Mouse (Mus musculus) heart, adult 18-20 months (tissue): ENCODE data around the gene Rapgef4. TPM values are rescaled to one million over a fixed set of nuclear protein-coding genes. Genes with fewer than 3 reads are reported as not detected.

Experiments used
- DNase-seq, 2 experiments: peaks; one replicate each; pipeline ENCODE4 v3.0.0; 2021 to 2022; ENCODE audit warnings: mixed read lengths in 1 of 2
- total RNA-seq, 2 experiments: library from RNA; stranded (reverse); gene quantifications; 2 replicates each; pipeline ENCODE4 v1.2.3; 2021

Gene Rapgef4
- total RNA-seq, 2 experiments from 2014 or later = 26.4 to 29.1 TPM

DNA sequence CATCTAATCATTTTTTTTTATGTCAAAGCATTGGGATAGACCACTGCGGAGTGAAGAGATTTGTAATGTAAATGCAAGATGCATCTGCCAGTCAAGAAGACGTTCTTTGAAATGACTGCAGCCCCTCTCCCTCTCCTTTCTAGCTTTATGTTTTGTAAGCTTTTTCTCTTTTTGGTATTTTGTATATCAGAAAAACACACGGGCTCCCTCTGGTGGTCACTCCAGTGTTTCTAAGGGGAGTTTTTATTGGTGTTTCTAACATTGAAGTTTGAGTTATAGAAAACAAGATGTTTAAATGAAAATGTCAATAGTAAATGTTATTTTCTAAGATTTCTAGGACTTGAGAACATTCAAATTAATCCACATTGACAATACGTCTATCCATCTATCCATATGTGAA, 168.0 kb downstream of the Rapgef4 start:
- DNase-seq = peak; percentile 53 to 88

DNA sequence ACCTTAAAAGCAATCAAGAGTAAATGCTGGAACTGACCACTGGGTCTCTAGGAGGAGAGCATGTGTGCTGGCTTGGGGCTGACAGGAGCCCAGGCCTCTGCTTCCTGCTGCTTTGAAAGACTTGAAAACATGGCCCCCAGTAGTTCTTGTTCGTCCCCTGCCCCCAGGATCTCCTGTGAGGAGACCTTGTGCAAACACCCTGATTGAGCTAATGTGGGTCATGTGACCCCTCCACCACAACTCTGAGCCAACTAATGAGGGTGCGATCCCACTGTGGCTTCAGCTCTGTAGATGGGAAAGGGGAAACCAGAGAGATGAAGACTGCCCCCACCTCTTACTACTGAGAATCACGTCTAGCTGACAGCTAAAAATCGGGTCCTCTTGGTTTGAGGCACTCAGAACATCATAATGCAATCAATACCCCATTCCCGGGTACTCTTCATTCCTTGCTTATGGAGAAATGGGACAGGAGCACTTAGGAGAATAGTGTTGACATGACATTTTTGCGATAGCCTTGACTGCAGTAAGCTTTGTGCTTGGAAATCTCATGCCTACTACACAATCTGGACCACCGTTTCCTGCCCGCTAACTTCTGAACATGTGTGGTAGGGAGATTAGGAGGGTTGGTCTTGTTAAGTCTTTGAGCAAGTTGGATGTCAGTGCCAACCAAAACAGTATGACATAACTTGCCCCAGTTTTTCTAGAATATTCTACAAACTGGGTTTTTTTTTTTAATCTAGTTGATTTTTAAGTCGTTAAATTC, 170.9 kb downstream of the Rapgef4 start:
- DNase-seq = no peak

DNA sequence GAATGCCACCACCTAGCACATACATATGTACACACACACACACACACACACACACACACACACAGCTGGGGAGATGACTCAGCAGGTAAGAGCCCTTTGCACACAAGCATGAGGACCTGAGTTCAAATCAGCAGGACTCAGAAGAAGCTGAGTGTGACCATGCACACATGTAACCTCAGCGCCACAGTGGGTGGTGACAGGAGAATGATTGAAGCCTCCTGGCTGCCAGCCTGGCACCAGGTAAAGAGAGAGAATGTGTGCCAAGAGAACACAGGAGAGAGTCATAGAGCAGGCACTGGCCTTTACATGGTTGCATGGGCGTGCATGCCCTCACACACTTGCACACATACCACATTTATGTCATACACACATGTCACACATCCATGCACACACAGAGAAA, 171.7 kb downstream of the Rapgef4 start:
- DNase-seq = no peak

DNA sequence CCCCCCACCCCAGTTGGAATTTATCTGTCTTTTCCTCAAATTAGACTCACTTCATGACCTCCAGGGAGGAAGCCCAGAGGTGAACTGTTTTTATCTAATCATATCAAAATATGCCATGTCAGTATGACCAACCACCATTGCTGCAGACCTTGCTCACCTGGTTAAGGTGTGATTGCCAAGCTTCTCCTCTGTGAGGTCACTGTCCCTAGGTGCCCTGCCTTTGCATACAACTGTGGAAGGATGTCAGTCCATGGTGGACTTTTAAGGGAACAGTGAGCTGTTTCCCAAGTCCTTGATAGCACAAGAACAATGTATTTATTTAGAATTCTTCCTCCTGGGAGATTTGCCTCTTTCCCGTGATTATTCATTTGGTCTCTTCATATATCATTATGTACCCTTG, 172.8 kb downstream of the Rapgef4 start:
- DNase-seq = no peak

DNA sequence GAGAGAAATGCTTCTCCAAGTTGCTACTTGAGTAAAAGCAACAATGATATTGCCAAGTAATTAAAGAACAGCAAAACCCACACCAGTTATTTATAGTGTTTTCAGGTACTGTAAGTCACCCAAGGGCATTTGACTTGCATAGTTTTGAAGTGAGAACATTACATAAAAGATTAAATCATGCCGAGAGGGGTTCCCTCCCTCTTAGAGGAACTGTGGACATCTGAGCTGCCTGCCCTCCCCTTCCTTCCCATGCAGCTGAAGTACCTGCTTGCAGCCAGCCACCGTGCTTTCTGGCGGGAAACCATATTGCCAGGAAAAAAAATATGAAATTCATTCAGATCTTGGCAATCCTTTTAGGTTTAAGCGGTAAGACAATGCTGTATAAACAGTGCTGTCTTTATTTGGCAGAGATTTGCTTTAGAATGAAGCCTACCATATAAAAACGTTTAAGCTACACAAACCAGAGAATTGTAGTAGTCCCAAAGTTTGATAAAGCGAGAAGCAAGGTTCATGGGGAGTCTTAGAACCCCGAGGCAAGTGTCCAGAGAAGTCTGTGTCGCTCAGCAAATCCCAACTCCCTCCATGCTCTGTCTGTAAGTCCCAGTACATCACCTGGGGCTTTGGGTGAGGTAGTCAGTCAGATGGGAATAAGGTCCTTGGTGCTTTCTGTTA, 174.2 kb downstream of the Rapgef4 start:
- DNase-seq = no peak

DNA sequence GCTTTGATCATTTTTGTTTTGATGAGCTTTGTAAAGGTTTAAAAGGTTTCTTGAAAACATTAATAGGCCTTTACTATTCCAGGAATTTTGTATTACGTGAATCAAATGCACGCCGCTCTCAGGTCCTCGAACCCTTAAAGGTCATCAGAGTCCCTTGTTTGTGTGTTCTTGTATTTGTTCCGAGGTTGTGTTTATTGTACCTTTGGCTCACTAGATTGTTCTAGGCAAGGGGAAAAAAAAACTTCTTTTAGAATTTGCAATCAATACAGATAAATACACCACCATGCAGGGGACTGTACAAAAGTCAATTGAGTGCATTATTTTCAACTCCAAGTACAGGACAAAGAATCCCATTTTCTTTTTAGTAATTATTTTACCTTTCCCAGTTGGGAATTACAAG, 175.4 kb downstream of the Rapgef4 start:
- DNase-seq = no peak

DNA sequence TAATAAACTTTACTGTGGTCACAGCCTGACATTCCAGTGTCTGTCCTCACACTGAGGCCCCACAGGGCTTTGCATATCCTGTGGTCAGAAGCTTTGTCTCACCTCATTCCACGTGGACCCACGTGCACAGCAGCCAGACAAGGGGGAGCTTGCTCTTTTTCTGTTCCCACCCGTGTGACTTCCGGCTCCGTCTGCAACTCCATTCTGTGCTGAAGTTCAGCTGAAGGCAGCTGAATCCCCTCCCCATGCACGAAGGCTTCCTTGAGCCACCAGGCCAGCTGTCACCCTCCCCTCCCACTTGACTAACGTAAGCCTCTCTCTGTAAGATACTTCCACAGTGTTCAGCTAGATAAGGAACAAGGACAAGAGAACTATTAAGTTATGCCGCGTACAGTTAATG, 176.5 kb downstream of the Rapgef4 start:
- no peak for DNase-seq

DNA sequence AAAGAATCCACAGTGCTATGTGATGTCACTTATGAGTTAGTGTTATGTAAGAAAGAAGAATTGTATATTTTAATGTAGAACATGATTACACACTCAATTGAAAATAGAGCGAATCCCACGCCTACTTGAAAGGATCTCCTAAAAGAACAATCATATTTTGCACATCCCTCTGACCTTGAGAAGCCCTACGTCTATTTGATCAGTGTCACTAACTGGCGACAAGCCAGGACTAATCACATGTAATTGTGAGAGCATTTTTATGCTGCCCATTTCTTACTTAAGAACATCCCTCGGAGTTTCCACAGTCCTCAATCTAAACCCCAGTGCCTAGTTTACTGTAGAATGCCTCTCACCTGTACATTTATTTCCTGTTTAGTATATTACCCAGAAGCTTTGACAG, 177.0 kb downstream of the Rapgef4 start:
- no peak for DNase-seq

DNA sequence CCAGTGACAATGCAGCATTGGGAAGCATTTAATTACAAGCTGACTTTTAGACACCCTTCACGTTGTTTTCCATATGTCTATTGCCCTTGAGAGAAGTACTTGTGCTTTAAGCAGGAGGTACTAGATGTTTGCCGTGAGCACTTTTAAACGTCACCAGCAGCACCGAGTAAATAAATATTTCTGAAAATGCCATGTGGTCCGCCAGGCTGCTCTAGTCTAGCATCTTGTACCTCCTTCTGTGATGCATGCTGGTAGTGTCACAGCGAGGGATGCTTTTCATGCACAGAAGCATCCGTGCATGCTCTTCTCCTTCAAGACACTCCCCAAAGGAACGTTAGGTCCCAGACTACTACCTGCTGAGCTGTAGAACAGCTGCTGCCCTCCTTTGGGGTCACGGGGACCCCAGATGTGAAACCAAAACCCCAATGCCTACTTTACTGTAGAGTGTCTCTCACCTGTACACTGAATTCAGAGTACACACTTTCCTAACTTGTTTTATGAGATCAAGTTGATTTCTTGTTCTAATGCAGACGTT, 177.7 kb downstream of the Rapgef4 start:
- no peak for DNase-seq

DNA sequence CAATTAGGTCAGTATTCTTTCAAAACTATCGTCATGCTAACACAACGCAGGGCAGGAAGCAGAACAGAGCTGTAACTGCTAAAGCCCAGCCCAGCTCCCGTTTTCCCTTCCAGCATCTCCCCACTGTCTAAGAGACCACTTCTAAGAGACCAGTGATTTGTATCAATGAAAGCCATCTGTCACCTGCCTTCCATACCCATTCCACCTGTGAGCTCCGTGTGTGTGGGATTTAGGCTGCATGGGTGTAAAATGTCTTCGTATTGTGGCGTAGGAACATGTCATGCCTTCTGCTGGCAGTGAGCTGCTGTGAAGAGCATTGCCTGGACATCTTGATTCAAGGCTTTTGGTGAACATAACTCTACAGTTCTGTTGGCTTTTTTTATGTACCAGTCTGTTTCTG, 178.2 kb downstream of the Rapgef4 start:
- DNase-seq = no peak

DNA sequence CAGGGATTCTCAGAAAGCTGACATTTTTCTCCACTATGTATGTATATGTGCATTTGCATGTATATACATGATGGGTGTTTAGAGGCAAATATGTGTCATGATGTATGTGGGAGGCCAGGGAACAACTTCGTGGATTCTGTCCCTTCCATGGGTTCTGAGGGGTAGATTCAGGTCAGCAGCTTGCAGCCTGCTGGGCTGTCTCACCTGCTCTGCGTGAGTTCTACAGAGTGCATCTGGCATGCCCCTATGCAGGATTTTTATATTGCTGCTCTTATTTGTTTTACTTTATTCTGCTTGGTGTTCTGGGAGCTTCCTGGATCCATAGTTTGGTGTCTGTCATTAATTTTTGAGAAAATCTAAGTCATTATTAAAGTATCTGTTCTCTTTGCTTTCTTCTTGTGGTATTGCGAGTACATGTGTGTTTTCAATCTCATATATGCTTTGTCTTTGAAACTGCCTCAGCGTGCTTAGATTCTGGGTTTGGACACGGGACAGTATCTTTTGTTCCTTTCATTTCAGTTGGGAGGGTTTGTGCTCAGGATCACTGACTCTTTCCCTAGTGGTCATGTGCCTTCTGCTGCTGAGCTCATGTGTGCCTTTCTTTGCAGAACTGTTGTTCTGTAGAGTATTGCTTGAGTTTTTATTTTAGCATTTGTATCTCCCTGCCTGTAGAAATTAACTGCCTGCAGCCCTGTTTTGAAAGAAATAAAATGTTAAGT, 184.3 kb downstream of the Rapgef4 start:
- no peak for DNase-seq

DNA sequence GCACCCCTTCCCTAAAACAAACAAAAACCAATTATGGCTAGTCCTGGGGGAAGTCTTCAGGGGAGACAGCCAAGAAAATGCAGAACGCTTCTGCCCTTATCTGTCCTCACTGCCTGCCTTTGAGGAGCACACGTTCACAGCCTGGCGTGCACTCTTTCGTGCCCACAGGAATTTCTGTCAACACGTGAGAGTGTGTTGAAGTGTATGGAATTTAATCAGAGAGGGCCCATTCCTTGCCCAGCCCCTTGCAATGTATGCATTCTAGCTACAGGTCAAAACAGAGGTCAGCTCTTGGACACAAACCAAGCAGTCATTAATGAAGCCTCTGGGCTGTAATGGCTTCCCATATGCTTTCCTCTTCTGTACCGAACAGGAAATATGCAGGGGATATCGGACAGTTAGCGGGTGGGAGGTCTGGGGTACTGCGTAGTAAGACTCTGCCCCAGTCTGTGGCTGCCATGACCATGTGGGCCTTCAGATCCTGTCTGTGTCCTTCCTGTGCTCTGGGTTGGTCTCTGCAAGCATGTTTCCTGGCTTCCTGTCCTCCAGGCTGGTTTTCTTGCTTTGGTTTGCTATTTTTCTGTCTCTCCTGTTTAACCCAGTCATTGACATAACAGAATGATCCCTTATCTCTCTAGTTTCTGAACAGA, 188.5 kb downstream of the Rapgef4 start:
- DNase-seq = no peak

DNA sequence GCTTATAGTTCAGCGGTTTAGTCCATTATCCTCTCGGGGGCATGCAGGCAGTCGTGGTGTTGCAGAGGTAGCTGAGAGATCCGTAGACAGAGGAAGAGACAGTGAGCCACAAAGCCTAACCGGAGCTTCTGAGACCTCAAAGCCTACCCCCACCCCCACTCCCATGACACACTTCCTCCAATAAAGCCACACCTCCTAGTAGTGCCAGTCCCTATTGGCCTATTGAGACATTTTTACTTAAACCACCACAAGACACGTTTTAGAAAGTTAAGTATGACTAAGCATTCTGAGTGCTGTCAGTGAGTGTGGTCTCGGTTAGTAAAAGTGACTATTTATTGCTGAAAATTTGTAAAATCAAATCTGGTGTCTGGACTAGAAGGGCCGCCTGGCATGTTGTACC, 189.5 kb downstream of the Rapgef4 start:
- no peak for DNase-seq

DNA sequence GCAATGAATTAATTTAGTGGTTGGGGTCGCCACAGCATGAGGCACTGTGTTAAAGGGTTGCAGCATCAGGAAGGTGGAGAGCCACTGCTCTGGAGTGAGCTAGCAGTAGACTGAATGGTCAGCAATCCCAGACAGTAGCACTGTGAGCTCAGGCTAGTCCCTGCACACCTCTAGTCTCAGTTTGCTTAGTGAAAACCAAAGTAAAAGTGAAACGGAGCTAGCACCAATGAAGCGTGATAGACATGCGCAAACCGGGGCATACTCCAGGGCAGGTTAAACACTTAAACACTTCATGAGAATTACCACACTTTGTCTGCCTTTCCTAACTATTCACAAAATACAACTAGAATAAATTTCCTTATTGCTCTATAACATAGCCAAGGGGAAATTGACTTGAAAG, 190.2 kb downstream of the Rapgef4 start:
- no peak for DNase-seq

DNA sequence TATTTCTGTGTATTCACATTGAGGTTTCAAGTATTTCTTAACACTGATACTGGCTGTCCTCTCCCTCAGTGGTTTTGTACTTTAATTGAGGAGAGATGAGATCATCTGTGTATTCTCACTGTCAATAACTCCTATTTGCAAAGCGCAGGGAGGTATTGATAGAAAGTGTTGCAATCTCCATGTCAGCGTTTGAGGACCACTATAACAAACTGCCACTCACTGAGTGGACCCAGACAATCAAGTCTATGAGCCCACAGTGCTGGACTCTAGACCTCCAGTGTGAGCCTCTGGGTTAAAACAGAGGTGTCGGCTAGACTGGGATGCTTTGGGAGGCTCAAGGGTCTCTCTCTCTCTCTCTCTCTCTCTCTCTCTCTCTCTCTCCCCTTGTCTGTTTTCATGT, 192.0 kb downstream of the Rapgef4 start:
- no peak for DNase-seq

DNA sequence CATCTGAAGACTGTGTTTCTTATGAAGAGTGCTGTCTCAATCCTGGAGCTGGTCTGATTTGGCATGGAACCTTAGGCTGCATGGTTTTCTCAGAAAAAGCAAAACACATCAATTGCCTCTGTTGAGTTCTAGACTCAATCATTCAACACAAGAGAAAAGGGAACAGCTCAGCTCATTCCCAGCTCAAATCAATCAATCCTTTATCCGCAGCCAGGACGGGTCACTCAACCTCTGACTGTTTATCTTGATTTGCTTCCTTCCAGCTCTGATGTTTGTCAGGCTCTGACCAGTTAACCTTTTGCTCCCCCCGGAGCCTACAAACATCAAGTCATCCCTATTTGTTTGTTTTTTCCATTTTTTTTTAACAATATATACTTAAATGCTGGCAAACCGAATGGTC, 192.8 kb downstream of the Rapgef4 start:
- DNase-seq = no peak

DNA sequence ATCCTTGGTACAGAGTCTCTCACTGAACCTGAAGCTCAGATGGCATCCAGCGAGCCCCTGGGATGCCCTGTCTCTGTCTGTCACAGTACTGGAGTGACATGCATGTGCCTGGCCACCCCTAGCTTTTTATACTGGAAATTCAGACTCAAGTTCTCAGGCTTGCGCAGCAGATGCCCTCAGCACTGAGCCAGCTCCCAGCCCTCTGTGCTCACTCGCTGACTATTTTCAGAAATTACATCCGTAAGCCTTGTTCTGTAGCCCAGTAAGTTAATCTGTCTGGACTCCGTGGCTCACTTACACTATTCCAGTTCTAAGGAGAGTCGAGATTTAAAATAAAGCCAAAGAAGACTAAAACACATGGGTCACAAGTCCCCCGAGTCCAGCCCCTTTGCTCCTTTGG, 194.5 kb downstream of the Rapgef4 start:
- DNase-seq = peak in 1 of 2 experiments; percentile 9

DNA sequence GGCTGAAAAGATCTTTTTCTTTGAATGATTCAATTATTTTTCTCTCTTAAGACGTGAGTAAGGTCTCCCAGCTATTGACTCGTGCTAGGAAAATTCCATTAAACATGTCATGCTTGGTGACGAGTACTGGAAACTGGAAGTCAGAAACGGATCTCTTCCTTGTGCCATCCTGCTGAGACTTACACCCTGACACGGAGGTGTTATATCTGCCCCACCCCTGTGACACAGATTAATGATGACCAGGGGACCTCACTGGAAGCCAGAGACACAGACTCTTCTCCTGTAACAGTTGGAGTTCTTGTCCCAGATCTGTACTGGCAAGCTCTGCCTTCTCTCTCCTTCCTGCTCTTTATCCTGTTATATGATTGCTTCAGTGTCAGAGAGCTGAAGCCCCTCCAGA, 194.9 kb downstream of the Rapgef4 start:
- no peak for DNase-seq

DNA sequence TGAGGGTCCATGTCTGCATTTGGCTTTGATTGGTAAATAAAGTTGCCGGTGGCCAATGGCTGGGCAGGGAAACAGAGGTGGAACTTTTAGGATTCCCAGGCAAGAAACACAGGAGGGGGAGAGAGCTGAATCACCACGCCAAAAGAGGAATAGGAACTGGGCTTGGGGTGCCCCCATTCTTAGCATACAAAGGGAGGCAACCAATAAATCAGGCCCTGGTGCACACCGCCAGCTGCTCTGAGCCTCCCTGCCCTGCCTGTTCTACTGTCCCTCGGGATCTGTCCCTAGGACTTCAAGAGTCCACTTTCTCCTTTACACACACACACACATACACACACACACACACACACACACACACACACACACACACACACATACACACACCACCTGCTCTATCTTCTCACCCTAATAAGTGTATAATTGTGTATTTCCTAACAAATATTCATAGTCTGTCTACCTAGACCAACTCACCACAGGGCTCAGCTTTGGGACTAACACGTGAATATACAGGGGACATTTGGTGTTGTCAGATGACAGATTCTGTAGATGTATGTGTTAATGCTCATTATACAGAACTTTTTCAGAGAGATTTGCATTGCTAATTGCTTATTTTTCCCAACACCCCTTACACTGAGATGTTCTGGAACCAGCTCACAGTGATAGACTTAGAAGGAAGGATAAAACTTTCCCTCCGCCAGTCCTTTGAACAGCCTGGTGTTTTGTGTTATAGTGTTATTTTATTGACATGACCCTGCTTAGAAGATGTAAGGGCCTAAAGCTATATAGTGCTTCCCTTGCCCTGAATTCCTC, 196.4 kb downstream of the Rapgef4 start:
- no peak for DNase-seq

DNA sequence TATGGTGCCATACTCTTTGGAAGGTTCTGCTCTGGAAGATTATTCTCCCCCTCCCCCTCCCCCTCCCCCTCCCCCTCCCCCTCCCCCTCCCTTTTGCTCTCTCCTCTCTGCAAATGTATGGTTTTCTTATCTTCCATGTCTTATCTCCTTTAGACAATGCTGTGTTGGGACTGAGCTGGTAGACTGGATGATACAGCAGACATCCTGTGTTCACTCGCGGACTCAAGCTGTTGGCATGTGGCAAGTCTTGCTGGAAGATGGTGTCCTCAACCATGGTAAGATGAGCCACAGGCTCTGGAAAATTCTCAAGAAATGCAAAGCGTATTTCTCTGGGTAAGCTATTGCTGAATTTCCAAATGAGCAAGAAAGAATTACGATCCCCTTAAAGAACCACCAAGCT, 197.0 kb downstream of the Rapgef4 start:
- DNase-seq = no peak

DNA sequence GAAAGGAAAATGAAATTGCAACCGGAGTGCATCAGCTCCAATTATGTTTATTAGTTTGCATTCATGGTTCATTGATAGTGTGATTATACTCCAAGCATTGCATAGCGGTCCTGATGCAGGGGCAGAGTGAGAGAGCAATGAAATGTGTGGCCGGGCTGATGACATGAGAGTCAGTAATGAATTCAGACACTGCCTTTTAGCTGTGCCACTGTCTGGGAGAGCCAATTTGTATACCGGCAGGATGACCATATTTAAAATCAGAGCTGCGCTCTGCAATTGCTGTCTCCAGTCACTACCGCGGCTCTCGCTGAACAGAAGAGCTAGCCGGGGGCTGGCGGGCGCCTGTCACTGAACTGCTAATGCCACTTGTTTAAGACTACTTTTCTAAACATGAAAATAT, 197.5 kb downstream of the Rapgef4 start:
- DNase-seq = no peak
